Mouse (Mus musculus): ENCODE measurements around the gene Arhgef12.

DNA sequence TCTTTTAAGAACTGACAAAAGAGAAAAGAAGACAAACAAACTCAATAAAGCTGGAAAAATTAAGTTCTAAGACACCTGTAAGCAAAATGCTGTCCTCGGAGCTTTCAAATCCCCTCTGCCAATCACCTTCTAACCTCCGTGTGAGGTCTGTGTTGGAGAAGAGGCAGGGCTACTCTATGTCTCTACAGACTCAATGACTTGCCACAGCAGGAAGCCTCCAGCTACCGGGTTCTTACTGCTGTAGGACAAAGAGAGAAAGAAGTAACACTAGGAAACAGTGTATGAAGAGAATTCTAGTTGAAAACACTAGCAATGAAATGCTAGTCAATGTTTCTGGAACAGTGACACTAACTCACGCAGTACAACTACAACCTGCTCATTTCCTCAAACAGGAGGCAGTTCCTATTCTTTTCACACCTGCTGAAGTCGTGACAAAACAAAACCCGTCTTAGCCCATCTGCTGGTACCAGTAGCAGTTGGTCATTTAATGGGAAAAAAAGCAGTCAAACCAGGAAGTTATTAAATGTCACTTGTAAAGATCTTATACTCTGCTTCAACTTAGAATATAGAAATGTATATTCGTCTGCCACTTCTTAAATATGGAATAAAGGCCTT, 23.5 kb downstream of the Arhgef12 start:
- TF ChIP-seq CTCF (IDR thresholded peaks at IDR 0.05; ENCODE audit: low read depth, low read length) (no peak), GATA2 (IDR thresholded peaks at IDR 0.05; ENCODE audit: borderline replicate concordance, low read depth, low read length) (no peak), GATA1 (IDR thresholded peaks at IDR 0.05; ENCODE audit: borderline replicate concordance, low read length) (no peak)

Measured in G1E (cell line).